Mouse (Mus musculus): ENCODE data around the gene Wfdc8.

DNA sequence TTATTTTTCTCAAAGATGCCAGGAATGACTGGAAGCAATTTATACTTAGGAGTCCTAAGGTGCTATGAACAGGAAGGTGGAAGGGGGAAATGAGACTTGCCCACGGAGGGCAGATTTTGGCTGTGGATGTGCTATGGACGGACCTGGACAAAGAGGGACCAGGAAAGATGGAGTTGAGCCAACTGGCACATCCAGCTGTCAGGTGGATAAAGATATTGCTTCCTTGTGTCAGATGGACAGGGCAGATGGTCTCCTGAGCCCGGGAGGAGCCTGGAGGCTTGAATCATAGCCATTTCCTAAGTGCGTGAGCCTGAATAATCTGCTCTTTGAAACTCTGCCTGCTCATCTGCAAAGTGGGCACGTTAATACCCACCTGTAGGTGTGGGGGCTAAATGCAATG is 49.1 kb downstream of the Wfdc8 start:
- no peak for TF ChIP-seq CTCF (IDR thresholded peaks at IDR 0.05; ENCODE audit: extremely low read depth, insufficient read depth, low read length)
- no peak for TF ChIP-seq POLR2A (IDR thresholded peaks at IDR 0.05; ENCODE audit: extremely low read depth, insufficient read depth, low read length)

Data from cortical plate, adult 2 months (tissue).